Mouse (Mus musculus) frontal cortex, adult 2 months (tissue): Measurements from ENCODE around the gene Nmrk1. TPM values are rescaled to one million over a fixed set of nuclear protein-coding genes. Genes with fewer than 3 reads are reported as not detected.

Source experiments
- DNase-seq, 2 experiments: peaks; one replicate each; pipeline ENCODE4 v3.0.0; 2022; ENCODE audit warnings: low spot score in 1 of 2; ENCODE audit errors: extremely low spot score in 1 of 2
- polyA plus RNA-seq: library from polyadenylated mRNA; depleted of rRNA; stranded (reverse); fragments of >200 nt; gene quantifications from 2 replicates; pipeline ENCODE4 v1.2.3, GENCODE M21; 2012

The Nmrk1 gene
- polyA plus RNA-seq, 1 experiment: 9.8 TPM

GRCm38 (mm10) chr19:18650473-18650872, 18.7 kb downstream of the Nmrk1 start:
- no peak for DNase-seq

- no peak for DNase-seq
These were observed 20.8 kb downstream of the Nmrk1 start for GRCm38 (mm10) chr19:18652592-18652991.

GRCm38 (mm10) chr19:18653058-18653457, 21.3 kb downstream of the Nmrk1 start:
- no peak for DNase-seq

GRCm38 (mm10) chr19:18654330-18654729, 22.6 kb downstream of the Nmrk1 start:
- no peak for DNase-seq

GRCm38 (mm10) chr19:18654984-18655383, 23.2 kb downstream of the Nmrk1 start:
- no peak for DNase-seq

GRCm38 (mm10) chr19:18655999-18656398, 24.2 kb downstream of the Nmrk1 start:
- no peak for DNase-seq

GRCm38 (mm10) chr19:18658473-18658872, 26.7 kb downstream of the Nmrk1 start:
- DNase-seq: no peak

GRCm38 (mm10) chr19:18659349-18659748, 27.6 kb downstream of the Nmrk1 start:
- DNase-seq: no peak

- no peak for DNase-seq
These were observed 28.7 kb downstream of the Nmrk1 start for GRCm38 (mm10) chr19:18660466-18660865.

GRCm38 (mm10) chr19:18661683-18662082, 29.9 kb downstream of the Nmrk1 start:
- DNase-seq: no peak

- DNase-seq: no peak
These were observed 32.2 kb downstream of the Nmrk1 start for GRCm38 (mm10) chr19:18663904-18664303.

- no peak for DNase-seq
These were observed 35.2 kb downstream of the Nmrk1 start for GRCm38 (mm10) chr19:18666966-18667365.

GRCm38 (mm10) chr19:18669551-18669950, 37.8 kb downstream of the Nmrk1 start:
- DNase-seq: no peak

GRCm38 (mm10) chr19:18670608-18671007, 38.9 kb downstream of the Nmrk1 start, which contains the start of gene Carnmt1:
Carnmt1 (plus strand) TSS chr19:18670764.
- peak; percentile 96 to 98 for DNase-seq

- peak in 1 of 2 experiments; percentile 48 for DNase-seq
These were observed 39.4 kb downstream of the Nmrk1 start for GRCm38 (mm10) chr19:18671056-18671741.

GRCm38 (mm10) chr19:18672498-18672897, 40.7 kb downstream of the Nmrk1 start:
- DNase-seq: no peak

- no peak for DNase-seq
These were observed 41.4 kb downstream of the Nmrk1 start for GRCm38 (mm10) chr19:18673116-18673515.

GRCm38 (mm10) chr19:18682142-18682541, 50.4 kb downstream of the Nmrk1 start:
- no peak for DNase-seq

GRCm38 (mm10) chr19:18687556-18687955, 55.8 kb downstream of the Nmrk1 start:
- DNase-seq: peak in 1 of 2 experiments; percentile 55

GRCm38 (mm10) chr19:18692176-18692575, 60.4 kb downstream of the Nmrk1 start:
- DNase-seq: no peak

GRCm38 (mm10) chr19:18692768-18693167, 61.0 kb downstream of the Nmrk1 start:
- no peak for DNase-seq

- no peak for DNase-seq
These were observed 63.4 kb downstream of the Nmrk1 start for GRCm38 (mm10) chr19:18695116-18695515.

GRCm38 (mm10) chr19:18695552-18695951, 63.8 kb downstream of the Nmrk1 start:
- DNase-seq: no peak
